Mouse (Mus musculus) brown adipose tissue, adult 24 weeks (tissue): ENCODE measurements at regions not wholly inside any gene's neighbourhood (a gene's known extent, or its start where the extent isn't known, plus 50 kb on each side); places are given as distances from the start of the nearest gene placed in this dataset.

Source experiments
- H3K27ac ChIP-seq: fragments of 200-500 bp; replicated peaks from 2 replicates; pipeline ENCODE4 v1.5.1; 2012; ENCODE audit warnings: low read depth, mild to moderate bottlenecking, low read length
- H3K4me1 ChIP-seq: fragments of 200-500 bp; 2 replicates; pipeline ENCODE4 v1.6.1; 2012; ENCODE audit warnings: low read length, mixed read lengths; ENCODE audit not compliant: control insufficient read depth, insufficient read depth, insufficient read length
- H3K4me3 ChIP-seq: fragments of 200-500 bp; 2 replicates; pipeline ENCODE4 v1.5.1; 2012; ENCODE audit warnings: low read depth, mild to moderate bottlenecking, low read length, moderate library complexity; ENCODE audit not compliant: insufficient read depth

DNA sequence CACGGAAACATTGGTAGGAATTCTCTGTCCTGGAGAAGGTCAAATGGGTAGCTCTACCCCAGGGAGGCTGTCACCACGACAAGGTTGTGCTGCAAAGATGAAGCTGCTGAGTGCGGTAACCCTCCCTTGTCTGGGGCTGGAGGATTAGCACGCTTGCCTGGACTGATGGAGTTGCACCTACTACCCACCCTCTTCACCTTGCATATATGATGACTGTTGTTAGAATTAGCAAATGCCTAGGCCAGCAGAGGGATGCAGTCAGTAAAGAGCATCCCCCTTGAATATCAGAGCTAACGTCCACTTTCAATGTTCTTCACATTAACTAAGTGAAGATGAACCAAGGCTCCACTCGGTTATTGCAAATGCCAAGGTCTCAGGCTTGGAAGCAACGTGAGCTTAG is 169.7 kb upstream of the Pabpc6 start:
- no peak overlapping the region for H3K4me3 ChIP-seq
- H3K27ac ChIP-seq: no peak overlapping the region
- no peaks in the 10 kb centered on the region for H3K4me1 ChIP-seq

DNA sequence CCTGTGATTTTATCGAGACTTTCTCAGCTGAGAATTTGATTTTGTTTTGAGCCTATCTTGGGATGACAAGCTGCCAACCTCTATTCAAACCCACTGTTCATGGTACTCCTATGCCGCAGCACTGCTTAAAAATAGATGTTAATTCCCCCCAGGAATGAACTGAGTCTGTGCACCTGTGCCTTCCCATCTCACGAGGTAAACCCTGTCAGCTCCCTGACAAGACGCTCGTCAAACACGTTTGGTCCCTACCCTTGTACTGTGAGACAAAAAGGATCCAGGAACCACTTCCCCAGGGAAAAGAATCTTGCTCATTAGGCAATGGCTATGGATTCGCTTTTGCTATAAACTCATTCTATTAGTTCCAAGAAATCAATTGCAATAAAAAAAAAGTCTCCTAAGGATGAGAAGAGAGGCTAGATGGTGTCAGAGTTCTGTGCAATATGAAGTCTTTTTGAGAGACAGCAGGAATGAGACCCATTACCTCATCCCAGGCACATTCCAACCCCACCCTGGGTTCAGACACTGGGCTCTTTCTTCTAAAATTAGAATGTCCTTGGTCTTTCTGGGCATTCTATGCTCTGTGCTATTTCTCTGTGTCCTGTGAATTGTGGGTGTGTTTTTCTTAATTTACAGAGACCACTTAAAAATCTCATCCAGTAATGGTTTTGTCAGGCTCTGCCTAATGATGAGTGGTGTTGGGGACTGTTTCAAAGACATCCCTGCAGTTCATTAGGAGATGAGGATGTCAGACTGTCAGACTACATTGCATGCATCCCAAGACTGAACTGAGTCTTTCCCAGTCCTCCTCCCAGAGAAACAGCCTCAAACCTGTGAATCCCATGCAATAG is 167.7 kb upstream of the Pabpc6 start:
- Histone ChIP-seq H3K4me3 (no peak overlapping the region), H3K4me1 (no peaks in the 10 kb centered on the region), H3K27ac (no peak overlapping the region)

DNA sequence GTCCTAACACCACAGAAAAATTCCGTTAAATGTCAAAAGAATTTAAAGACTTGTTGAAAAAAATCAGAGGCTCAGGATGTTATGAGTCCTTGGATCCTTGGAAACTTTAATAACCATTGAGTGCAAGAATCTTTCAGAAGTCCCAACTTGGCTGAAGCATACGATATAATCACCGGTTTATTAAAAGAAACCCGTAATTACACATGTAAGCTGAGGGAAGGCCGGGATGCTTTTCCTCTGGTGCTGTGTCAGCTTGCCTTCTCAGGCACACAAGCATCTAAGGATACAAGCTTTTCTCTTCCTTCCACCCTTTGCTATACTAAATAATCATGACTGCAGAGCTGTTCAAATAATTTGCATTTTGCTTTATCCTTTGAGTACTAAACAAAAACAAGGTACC is 160.4 kb upstream of the Pabpc6 start:
- no peaks in the 10 kb centered on the region for H3K4me1 ChIP-seq
- H3K27ac ChIP-seq: no peak overlapping the region

DNA sequence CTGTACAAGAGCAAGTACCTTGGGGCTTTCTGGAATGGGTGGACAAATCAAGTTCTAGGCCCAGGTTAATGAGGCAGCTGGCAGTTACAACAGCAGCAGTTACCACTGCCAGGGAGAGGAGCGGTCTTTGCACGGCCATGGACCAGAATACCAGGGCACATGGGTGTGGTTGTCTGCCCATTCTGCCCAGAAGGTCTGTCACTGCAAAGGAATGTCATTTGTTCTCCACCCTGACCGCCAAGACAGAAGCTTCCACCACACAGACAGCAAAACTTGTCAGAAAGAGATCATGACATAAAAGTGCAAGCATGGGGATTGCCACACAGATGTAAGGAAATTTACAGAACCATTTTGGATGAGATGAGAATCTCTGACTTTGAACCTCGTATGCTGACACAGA is 151.8 kb upstream of the Pabpc6 start:
- Histone ChIP-seq H3K4me3 (no peak overlapping the region), H3K4me1 (no peaks in the 10 kb centered on the region), H3K27ac (no peak overlapping the region)

More for the DNA sequence above, 160.4 kb upstream of the Pabpc6 start:
- no peak overlapping the region for H3K4me3 ChIP-seq

DNA sequence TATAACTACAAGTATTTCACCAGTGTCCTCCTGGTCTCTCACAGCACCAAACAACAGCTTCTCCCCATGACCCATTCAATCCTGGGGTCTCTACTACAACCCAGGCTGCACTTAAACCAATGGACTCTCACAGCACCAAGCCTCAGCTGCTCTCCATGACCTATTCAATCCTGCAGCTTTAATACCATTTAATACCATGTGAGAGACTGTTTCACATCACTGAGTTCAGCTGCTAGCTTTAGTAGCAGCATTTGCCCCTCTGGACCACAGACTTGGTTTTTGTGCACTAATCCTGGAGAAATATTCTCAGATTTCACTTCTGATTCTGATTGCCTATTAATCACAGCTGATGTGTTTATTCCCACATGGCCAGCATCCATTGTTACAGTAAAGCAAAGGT is 147.5 kb upstream of the Pabpc6 start:
- Histone ChIP-seq H3K4me3 (no peak overlapping the region), H3K27ac (no peak overlapping the region), H3K4me1 (no peaks in the 10 kb centered on the region)

DNA sequence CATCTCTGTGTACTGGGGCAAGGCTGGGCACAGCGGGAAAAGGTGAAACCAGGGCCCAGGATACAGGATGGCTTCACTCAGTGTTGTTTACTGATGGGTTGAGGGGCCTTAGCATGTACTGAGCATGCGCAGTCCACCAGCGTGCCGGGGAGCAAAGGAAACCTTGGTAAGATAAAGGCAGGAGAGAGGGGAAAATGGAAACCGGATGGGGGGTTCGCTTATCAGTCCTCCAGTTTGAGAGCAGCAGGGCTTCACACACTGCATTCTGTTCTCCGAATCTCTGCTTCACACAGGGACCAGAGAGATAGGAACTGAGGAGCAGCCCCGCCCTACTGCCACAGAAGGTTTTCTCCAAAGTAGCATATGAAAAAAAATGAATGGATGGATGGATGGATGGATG is 127.6 kb upstream of the Pabpc6 start:
- Histone ChIP-seq H3K27ac (no peak overlapping the region), H3K4me3 (no peak overlapping the region), H3K4me1 (no peaks in the 10 kb centered on the region)

DNA sequence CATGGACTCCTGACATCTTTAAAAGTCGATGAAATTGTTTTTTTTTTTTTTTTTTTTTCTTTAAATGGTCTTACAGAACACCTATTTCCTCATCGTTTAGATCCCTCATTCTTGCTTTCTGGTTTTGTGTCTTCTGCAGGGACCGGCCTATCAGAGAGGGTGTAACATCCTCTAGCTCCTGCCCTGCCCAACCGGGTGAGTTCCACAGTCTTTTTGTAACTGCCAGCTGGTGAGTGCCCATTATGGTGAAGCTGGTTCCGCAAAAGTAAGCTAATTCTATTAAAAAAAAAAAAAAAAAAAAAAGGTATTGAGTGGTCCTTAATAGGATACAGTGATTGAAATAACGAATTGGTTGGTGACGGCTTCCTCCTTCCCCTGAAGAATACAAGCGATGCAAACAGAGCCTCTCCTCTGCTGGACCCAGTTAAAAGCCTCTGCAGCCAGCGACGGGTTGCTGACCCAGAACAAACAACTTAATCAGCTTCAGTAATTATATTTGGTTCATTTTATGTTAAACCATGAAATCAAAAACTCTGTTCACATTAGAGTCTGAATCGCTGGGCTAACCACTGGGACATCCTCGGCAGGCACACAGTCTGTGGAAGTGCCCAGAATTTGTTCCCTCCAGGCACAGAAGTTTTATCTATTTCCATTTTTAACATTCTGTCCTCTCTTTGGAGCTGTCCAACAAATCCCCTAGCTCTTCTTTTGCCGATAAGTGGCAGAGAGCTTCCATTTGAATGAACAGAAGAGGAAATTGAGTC is 126.9 kb upstream of the Pabpc6 start:
- no peak overlapping the region for H3K4me3 ChIP-seq
- no peak overlapping the region for H3K27ac ChIP-seq
- no peaks in the 10 kb centered on the region for H3K4me1 ChIP-seq

DNA sequence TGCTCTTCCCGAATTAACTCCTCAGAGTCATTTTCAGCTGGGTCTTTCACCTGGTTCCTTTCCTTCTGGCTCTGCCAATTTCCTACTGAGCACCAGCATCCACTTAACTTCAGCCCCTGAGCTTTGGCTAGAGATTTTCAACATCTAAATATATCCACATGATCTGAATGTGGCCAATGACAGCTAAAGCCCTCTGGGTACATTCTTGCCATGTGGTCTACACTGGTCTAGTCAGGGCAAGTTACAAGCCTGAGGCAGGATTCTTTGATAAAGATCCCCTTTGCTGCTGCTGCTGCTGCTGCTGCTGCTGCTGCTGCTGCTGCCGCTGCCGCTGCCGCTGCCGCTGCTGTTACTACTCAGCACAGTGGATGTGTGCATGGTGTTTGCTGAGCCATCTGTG is 109.3 kb upstream of the Pabpc6 start:
- Histone ChIP-seq H3K4me3 (no peak overlapping the region), H3K4me1 (peaks cover 15% of the 10 kb centered on the region), H3K27ac (no peak overlapping the region)

DNA sequence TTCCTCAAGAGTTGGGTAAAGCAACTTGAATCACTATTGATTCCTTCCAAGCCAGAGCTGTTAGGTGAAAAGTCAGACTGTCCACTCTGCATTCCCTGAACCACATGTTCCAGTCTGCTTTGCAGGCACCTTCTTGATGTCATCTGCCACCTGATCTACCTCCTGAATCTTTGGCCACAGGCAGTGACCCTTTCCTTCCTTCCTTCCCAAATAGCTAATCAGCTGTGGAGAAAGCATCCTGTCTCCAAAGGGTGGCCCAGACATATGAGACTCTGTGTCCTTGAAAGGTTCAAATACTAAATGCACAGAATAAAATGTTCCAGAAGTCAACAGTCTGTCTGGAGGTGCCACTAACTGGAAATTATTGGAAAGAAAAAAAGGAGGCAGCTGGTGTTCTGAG is 107.6 kb upstream of the Pabpc6 start:
- H3K4me1 ChIP-seq: peaks cover 15% of the 10 kb centered on the region
- 0 out of 2 replicates have a peak overlapping the region, but pooled peaks have one; percentile 10 for H3K27ac ChIP-seq
- H3K4me3 ChIP-seq: no peak overlapping the region

DNA sequence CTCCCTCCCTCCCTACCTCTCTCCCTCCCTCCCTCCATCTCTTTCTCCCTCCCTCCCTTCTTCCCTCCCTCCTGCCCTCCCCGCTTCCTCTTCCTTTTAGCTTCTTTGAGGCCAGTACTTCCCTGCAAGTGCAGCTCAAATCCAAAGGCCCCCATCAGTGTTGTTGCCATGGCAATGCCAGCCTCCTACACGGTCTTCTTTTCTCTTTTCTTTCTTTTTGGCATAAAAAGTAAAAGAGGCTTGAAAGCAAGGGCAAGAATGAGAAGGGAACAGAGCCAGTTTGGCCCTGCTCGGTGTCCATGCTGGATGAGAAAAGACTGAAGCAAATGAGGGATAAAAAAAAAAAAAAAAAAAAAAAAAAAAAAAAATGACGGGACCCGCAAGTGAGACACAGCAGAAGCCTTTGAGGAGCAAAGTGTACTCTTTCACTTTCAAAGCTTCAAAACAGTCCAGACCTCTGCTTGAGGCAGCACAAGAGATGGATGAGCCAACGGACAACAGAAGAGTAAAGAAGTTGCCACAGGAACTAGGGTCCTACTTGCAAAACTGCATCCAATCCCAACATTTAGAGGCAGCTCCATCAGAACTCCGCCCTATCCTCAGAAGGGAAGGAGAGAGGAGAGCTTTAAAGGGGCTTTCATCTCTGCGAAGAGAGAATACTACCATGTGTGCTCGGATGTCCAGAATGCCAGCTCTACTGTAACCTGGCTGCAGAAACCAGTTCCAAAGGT is 106.9 kb upstream of the Pabpc6 start:
- peaks cover 15% of the 10 kb centered on the region for H3K4me1 ChIP-seq

DNA sequence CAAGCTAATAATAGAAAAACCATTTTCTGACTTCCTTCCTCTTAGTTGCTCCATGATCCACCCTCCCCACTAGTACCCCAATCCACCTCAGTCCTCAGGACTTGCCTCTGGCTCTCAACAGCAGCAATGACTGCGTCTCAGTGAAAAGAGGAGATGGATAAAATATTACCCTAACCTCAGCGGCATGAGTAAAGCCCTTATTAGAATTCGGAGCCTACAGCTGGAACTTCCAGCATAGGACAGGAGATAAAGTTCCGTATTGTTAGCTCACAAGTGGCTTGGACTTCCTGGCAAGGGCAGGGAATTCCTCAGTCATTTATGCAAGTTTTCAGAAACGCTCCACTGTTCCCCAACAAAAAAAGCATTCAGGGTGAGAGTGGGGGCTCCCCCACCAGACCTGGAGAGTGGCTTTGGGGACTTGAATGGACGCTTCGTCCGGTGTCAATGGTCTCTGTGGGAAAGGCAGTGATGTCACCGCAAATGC is 106.2 kb upstream of the Pabpc6 start:
- peak overlapping the region; percentile 87 for H3K27ac ChIP-seq
- no peak overlapping the region for H3K4me3 ChIP-seq
- H3K4me1 ChIP-seq: peaks cover 15% of the 10 kb centered on the region

More for the DNA sequence above, 106.9 kb upstream of the Pabpc6 start:
- Histone ChIP-seq H3K27ac (no peak overlapping the region; the same call in 1 of the 2 replicates), H3K4me3 (no peak overlapping the region)

DNA sequence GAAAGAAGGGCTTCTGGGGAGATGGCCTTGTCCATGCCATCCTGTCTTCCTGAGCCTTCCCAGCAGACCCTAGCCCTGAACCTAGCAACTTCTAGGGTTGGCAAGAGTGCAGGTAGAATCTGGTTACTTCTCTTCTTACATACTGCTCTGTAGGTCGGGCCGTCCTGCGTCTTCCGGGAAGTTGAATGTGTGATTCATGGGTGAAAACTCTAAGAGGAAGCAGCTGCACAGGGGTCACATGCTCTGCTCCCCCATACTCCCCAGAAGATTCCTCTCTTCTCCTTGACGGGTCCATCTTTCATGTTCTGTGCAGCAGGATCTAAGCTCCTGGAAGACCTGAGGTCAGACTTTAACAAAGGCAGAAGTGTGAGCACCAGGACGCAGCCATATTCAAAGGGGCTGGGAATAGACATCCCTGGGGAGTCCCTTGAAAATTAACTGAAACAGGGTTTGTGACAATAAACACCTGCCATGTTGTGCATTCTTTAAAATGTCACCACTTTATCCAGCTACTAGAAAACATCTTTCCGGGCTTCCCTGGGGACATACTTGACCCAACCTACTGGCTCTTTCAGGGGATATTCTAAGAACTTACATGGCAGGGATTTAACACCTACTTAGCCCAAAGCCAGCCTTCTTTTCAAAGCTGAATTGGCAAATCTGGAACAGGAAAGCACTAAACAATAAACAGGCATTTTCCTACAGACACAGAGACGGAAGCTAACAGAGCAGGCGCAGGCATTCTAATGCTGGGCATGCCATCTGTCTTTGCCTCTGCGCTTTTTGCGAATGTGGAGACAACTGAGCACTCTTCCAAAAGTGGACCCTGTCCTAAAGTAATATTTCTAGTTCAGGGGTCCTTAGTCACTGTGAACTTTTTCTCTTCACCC is 105.5 kb upstream of the Pabpc6 start:
- H3K4me3 ChIP-seq: no peak overlapping the region
- peak overlapping the region; percentile 87 for H3K27ac ChIP-seq
- peaks cover 15% of the 10 kb centered on the region for H3K4me1 ChIP-seq

DNA sequence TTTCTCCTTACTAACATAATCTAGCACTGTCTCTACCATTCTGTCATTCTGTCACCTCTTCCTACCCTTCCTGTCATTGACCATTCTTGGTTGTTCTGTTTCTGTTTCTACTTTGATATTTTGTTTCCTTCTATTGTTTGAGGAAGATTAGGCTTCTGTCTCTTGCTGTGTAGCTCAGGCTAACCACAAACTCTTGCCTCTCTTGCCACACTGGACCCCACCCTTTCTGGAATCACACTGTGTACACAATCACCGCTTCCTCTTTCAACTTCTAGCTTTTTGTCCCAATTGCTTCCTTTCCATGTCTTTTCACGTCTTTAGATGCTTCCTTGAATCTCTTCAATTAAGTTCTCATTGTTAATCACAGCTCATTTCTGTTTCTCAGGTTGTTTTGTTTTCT is 104.2 kb upstream of the Pabpc6 start:
- Histone ChIP-seq H3K27ac (no peak overlapping the region), H3K4me1 (peaks cover 22% of the 10 kb centered on the region), H3K4me3 (no peak overlapping the region)

DNA sequence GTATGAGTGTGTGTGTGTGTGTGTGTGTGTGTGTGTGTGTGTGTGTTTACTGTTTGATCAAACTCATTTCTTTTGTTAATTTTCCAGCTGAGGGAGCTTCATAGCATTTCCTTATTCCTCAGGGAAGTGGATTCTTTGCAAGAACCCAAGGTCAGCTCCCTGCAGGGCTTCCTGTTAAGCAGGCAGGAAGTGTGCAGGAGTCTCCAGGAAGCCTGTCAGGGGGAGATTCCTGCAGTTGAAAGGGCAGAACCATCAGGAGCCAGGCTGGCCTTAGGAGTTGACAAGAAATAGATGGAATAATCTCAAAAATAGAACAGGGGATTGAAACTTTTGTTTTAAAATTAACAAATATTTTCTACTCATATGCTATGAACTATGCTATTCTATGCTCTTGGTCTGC is 98.8 kb upstream of the Pabpc6 start:
- no peak overlapping the region for H3K4me3 ChIP-seq
- H3K27ac ChIP-seq: peak overlapping the region; percentile 67; the same call in 1 of the 2 replicates
- H3K4me1 ChIP-seq: peaks cover 13% of the 10 kb centered on the region
